Mouse (Mus musculus): Measurements from ENCODE around the gene Galnt16. TPM values are rescaled to one million over a fixed set of nuclear protein-coding genes. Genes with fewer than 3 reads are reported as not detected.

The Galnt16 gene
- polyA plus RNA-seq, 1 experiment from 2014 or later: 35.0 TPM

GRCm38 (mm10) chr12:80598756-80599155 lies 80.7 kb downstream of the Galnt16 start:
- Histone ChIP-seq H3K4me1 (peaks cover 18% of the 10 kb centered on the region), H3K9ac (replicated peaks) (no peak overlapping the region)
- WGBS: 33% methylated on average over 6 of the region's 6 CpGs

GRCm38 (mm10) chr12:80601597-80602269 lies 83.7 kb downstream of the Galnt16 start:
- 80% methylated on average over 9 of the region's 9 CpGs for WGBS
- no peak for ATAC-seq (ENCODE audit: low FRiP score)

More at GRCm38 (mm10) chr12:80598756-80599155, 80.7 kb downstream of the Galnt16 start:
- no peaks in the 10 kb centered on the region for H3K9me3 ChIP-seq (replicated peaks)
- H3K27me3 ChIP-seq (replicated peaks): no peaks in the 10 kb centered on the region
- ATAC-seq (ENCODE audit: low FRiP score): peak; percentile 80
- no peak overlapping the region for H3K4me3 ChIP-seq (replicated peaks)
- H3K27ac ChIP-seq (replicated peaks): peak overlapping the region; percentile 66
- H3K4me2 ChIP-seq: no peak overlapping the region
- peaks cover 25% of the 10 kb centered on the region for H3K36me3 ChIP-seq

GRCm38 (mm10) chr12:80602432-80602831 lies 84.4 kb downstream of the Galnt16 start:
- Histone ChIP-seq H3K4me3 (replicated peaks) (no peak overlapping the region), H3K36me3 (peaks cover 25% of the 10 kb centered on the region), H3K4me2 (no peak overlapping the region), H3K9me3 (replicated peaks) (no peaks in the 10 kb centered on the region), H3K27ac (replicated peaks) (no peak overlapping the region), H3K9ac (replicated peaks) (no peak overlapping the region), H3K27me3 (replicated peaks) (no peaks in the 10 kb centered on the region), H3K4me1 (peaks cover 28% of the 10 kb centered on the region)
- WGBS: 95% methylated on average over 5 of the region's 5 CpGs
- no peak for ATAC-seq (ENCODE audit: low FRiP score)

More at GRCm38 (mm10) chr12:80601597-80602269, 83.7 kb downstream of the Galnt16 start:
- H3K4me1 ChIP-seq: peaks cover 28% of the 10 kb centered on the region
- no peaks in the 10 kb centered on the region for H3K9me3 ChIP-seq (replicated peaks)
- H3K36me3 ChIP-seq: peaks cover 25% of the 10 kb centered on the region
- no peak overlapping the region for H3K27ac ChIP-seq (replicated peaks)
- no peak overlapping the region for H3K9ac ChIP-seq (replicated peaks)
- H3K4me3 ChIP-seq (replicated peaks): no peak overlapping the region
- H3K4me2 ChIP-seq: no peak overlapping the region
- no peaks in the 10 kb centered on the region for H3K27me3 ChIP-seq (replicated peaks)

- Histone ChIP-seq H3K9me3 (replicated peaks) (no peaks in the 10 kb centered on the region), H3K27ac (replicated peaks) (no peak overlapping the region), H3K27me3 (replicated peaks) (no peaks in the 10 kb centered on the region), H3K4me2 (no peak overlapping the region), H3K9ac (replicated peaks) (no peak overlapping the region), H3K4me3 (replicated peaks) (no peak overlapping the region), H3K36me3 (peaks cover 19% of the 10 kb centered on the region), H3K4me1 (peaks cover 22% of the 10 kb centered on the region)
- no peak for ATAC-seq (ENCODE audit: low FRiP score)
- 61% methylated on average over 4 of the region's 4 CpGs for WGBS
These were observed 85.5 kb downstream of the Galnt16 start for GRCm38 (mm10) chr12:80603566-80603965.

- H3K9ac ChIP-seq (replicated peaks): no peak overlapping the region
- no peaks in the 10 kb centered on the region for H3K9me3 ChIP-seq (replicated peaks)
- no peaks in the 10 kb centered on the region for H3K27me3 ChIP-seq (replicated peaks)
- H3K4me3 ChIP-seq (replicated peaks): no peak overlapping the region
- ATAC-seq (ENCODE audit: low FRiP score): no peak
- H3K4me1 ChIP-seq: peaks cover 16% of the 10 kb centered on the region
- 78% methylated on average over 2 of the region's 2 CpGs for WGBS
- H3K36me3 ChIP-seq: peaks cover 14% of the 10 kb centered on the region
- no peak overlapping the region for H3K4me2 ChIP-seq
- H3K27ac ChIP-seq (replicated peaks): no peak overlapping the region
These were observed 86.1 kb downstream of the Galnt16 start for GRCm38 (mm10) chr12:80604218-80604617.

GRCm38 (mm10) chr12:80608576-80608975 lies 90.5 kb downstream of the Galnt16 start:
- H3K4me1 ChIP-seq: peaks cover 11% of the 10 kb centered on the region
- H3K27me3 ChIP-seq (replicated peaks): no peaks in the 10 kb centered on the region
- H3K27ac ChIP-seq (replicated peaks): no peak overlapping the region
- ATAC-seq (ENCODE audit: low FRiP score): no peak
- no peak overlapping the region for H3K9ac ChIP-seq (replicated peaks)
- H3K36me3 ChIP-seq: no peaks in the 10 kb centered on the region
- no peak overlapping the region for H3K4me2 ChIP-seq
- H3K9me3 ChIP-seq (replicated peaks): no peaks in the 10 kb centered on the region
- WGBS: 94% methylated on average over 1 of the region's 1 CpGs
- no peak overlapping the region for H3K4me3 ChIP-seq (replicated peaks)

- no peaks in the 10 kb centered on the region for H3K4me1 ChIP-seq
- no peak overlapping the region for H3K9ac ChIP-seq (replicated peaks)
- no peak overlapping the region for H3K27ac ChIP-seq (replicated peaks)
- H3K27me3 ChIP-seq (replicated peaks): no peaks in the 10 kb centered on the region
- no peaks in the 10 kb centered on the region for H3K9me3 ChIP-seq (replicated peaks)
- ATAC-seq (ENCODE audit: low FRiP score): no peak
- WGBS: 77% methylated on average over 3 of the region's 3 CpGs
- no peaks in the 10 kb centered on the region for H3K36me3 ChIP-seq
- no peak overlapping the region for H3K4me3 ChIP-seq (replicated peaks)
- H3K4me2 ChIP-seq: no peak overlapping the region
These were observed 91.9 kb downstream of the Galnt16 start for GRCm38 (mm10) chr12:80609928-80610327.

GRCm38 (mm10) chr12:80612113-80612791 lies 94.2 kb downstream of the Galnt16 start:
- Histone ChIP-seq H3K27me3 (replicated peaks) (no peaks in the 10 kb centered on the region), H3K27ac (replicated peaks) (no peak overlapping the region), H3K4me2 (no peak overlapping the region), H3K9me3 (replicated peaks) (no peaks in the 10 kb centered on the region), H3K4me3 (replicated peaks) (no peak overlapping the region), H3K36me3 (no peaks in the 10 kb centered on the region), H3K4me1 (no peaks in the 10 kb centered on the region), H3K9ac (replicated peaks) (no peak overlapping the region)
- no peak for ATAC-seq (ENCODE audit: low FRiP score)
- 45% methylated on average over 9 of the region's 9 CpGs for WGBS

GRCm38 (mm10) chr12:80615371-80616257 lies 97.5 kb downstream of the Galnt16 start:
- H3K9me3 ChIP-seq (replicated peaks): no peaks in the 10 kb centered on the region
- no peak overlapping the region for H3K27ac ChIP-seq (replicated peaks)
- H3K36me3 ChIP-seq: no peaks in the 10 kb centered on the region
- no peaks in the 10 kb centered on the region for H3K27me3 ChIP-seq (replicated peaks)
- H3K4me2 ChIP-seq: no peak overlapping the region
- no peak overlapping the region for H3K9ac ChIP-seq (replicated peaks)
- 35% methylated on average over 7 of the region's 7 CpGs for WGBS
- ATAC-seq (ENCODE audit: low FRiP score): no peak
- H3K4me3 ChIP-seq (replicated peaks): no peak overlapping the region
- H3K4me1 ChIP-seq: no peaks in the 10 kb centered on the region

GRCm38 (mm10) chr12:80620501-80620900 lies 102.4 kb downstream of the Galnt16 start:
- Histone ChIP-seq H3K9ac (replicated peaks) (no peak overlapping the region), H3K36me3 (no peaks in the 10 kb centered on the region)
- ATAC-seq (ENCODE audit: low FRiP score): no peak

GRCm38 (mm10) chr12:80631790-80632189 lies 113.7 kb downstream of the Galnt16 start:
- no peak overlapping the region for H3K27ac ChIP-seq (replicated peaks)
- no peaks in the 10 kb centered on the region for H3K4me1 ChIP-seq
- no peaks in the 10 kb centered on the region for H3K9me3 ChIP-seq (replicated peaks)
- no peak overlapping the region for H3K9ac ChIP-seq (replicated peaks)
- ATAC-seq (ENCODE audit: low FRiP score): no peak
- 91% methylated on average over 5 of the region's 5 CpGs for WGBS
- no peak overlapping the region for H3K4me3 ChIP-seq (replicated peaks)
- H3K4me2 ChIP-seq: no peak overlapping the region
- H3K27me3 ChIP-seq (replicated peaks): no peaks in the 10 kb centered on the region
- H3K36me3 ChIP-seq: peaks cover 41% of the 10 kb centered on the region

More at GRCm38 (mm10) chr12:80620501-80620900, 102.4 kb downstream of the Galnt16 start:
- Histone ChIP-seq H3K9me3 (replicated peaks) (no peaks in the 10 kb centered on the region), H3K4me3 (replicated peaks) (no peak overlapping the region), H3K27ac (replicated peaks) (no peak overlapping the region), H3K4me2 (no peak overlapping the region), H3K4me1 (no peaks in the 10 kb centered on the region), H3K27me3 (replicated peaks) (no peaks in the 10 kb centered on the region)
- 79% methylated on average over 5 of the region's 5 CpGs for WGBS

Data from neural tube, embryonic 15.5 days (tissue).